Mouse (Mus musculus) G1E (cell line): Measurements from ENCODE around the gene Crhr2. TPM values are rescaled to one million over a fixed set of nuclear protein-coding genes. Genes with fewer than 3 reads are reported as not detected.

Source experiments
- ATAC-seq: 2 replicates; pipeline ENCODE4 v1.8.0; 2016; ENCODE audit warnings: mild to moderate bottlenecking; ENCODE audit not compliant: insufficient number of reproducible peaks, poor library complexity, low FRiP score, severe bottlenecking; ENCODE audit errors: extremely low read depth
- DNase-seq: peaks from one replicate; pipeline ENCODE4 v3.0.0; 2012; ENCODE audit warnings: low spot score
- H3K27me3 ChIP-seq: 2 replicates; pipeline ENCODE4 v1.6.1; 2012; ENCODE audit warnings: mild to moderate bottlenecking, low read length, inconsistent platforms; ENCODE audit not compliant: insufficient read depth
- H3K36me3 ChIP-seq: replicated peaks from 2 replicates; pipeline ENCODE3; 2012; ENCODE audit warnings: mild to moderate bottlenecking, inconsistent platforms
- H3K4me1 ChIP-seq: 2 replicates; pipeline ENCODE4 v1.6.1; 2012; ENCODE audit warnings: low read depth, low read length, inconsistent platforms, mixed read lengths; ENCODE audit not compliant: insufficient read depth
- H3K4me3 ChIP-seq: 2 replicates; pipeline ENCODE4 v1.5.1; 2012; ENCODE audit warnings: low read depth, mild to moderate bottlenecking, inconsistent platforms, low read length, moderate library complexity, mixed read lengths
- H3K9me3 ChIP-seq: replicated peaks from 2 replicates; pipeline ENCODE4 v1.6.1; 2012; ENCODE audit warnings: inconsistent platforms
- CTCF ChIP-seq: IDR thresholded peaks from 2 replicates; pipeline ENCODE4 v1.5.1; 2012; ENCODE audit warnings: low read depth, low read length, inconsistent platforms, mixed read lengths
- GATA1 ChIP-seq: IDR thresholded peaks from 2 replicates; pipeline ENCODE4 v1.6.1; 2012; ENCODE audit warnings: borderline replicate concordance, low read length, inconsistent platforms, mixed read lengths
- GATA2 ChIP-seq: IDR thresholded peaks from 2 replicates; pipeline ENCODE4 v1.6.1; 2012; ENCODE audit warnings: low read depth, low read length, inconsistent platforms, borderline replicate concordance
- POLR2AphosphoS5 ChIP-seq: IDR thresholded peaks from 2 replicates; pipeline ENCODE4 v1.6.1; 2012; ENCODE audit warnings: low read depth, low read length, inconsistent platforms; ENCODE audit not compliant: insufficient replicate concordance
- TAL1 ChIP-seq: conservative IDR thresholded peaks from 2 replicates; pipeline ENCODE4 v1.6.1; 2012; ENCODE audit warnings: low read depth, low read length, inconsistent platforms, mixed read lengths
- polyA plus RNA-seq: library from polyadenylated mRNA; stranded (reverse); fragments of >175 nt; gene quantifications from 2 replicates; pipeline ENCODE4 v1.2.3, GENCODE M21; 2012
- total RNA-seq, 2 experiments: library from RNA; stranded (forward) in 1 of 2; stranded (reverse) in 1 of 2; fragments of 200-1000 nt in 1 of 2; fragments of >200 nt in 1 of 2; fragmentation: Nextera tagmentation in 1 of 2; gene quantifications; 2 replicates each; pipeline ENCODE4 v1.2.3; 2014 to 2017

Gene Crhr2
- total RNA-seq (2014; fragmentation: Nextera tagmentation) (not detected in 2 replicates), total RNA-seq (2017) (0.12 and 0.22 TPM in 2 replicates), polyA plus RNA-seq (not detected in 2 replicates)

- Histone ChIP-seq H3K27me3 (peaks cover 8% of the 10 kb centered on the region; the same call in 1 of the 2 replicates), H3K4me1 (no peaks in the 10 kb centered on the region), H3K9me3 (no peaks in the 10 kb centered on the region), H3K4me3 (no peak within 1 kb of the TSS), H3K36me3 (no peaks in the 10 kb centered on the region)
- DNase-seq: no peak
- TF ChIP-seq GATA1 (no peak), CTCF (no peak), GATA2 (no peak), TAL1 (no peak), POLR2AphosphoS5 (no peak)
- ATAC-seq: no peak
Observed at GRCm38 (mm10) chr6:55132794-55133193, at the start of gene Crhr2. Crhr2 (minus strand) TSS chr6:55133016.

- H3K9me3 ChIP-seq: peaks cover 3% of the 10 kb centered on the region; the same call in 1 of the 2 replicates
- ATAC-seq (no peak), DNase-seq (no peak)
- no peaks in the 10 kb centered on the region for H3K36me3 ChIP-seq
- H3K27me3 ChIP-seq: 0 out of 2 replicates have a peak, but pooled peaks cover 2% of the 10 kb centered on the region
- H3K4me3 ChIP-seq: no peak overlapping the region
- no peak for TF ChIP-seq POLR2AphosphoS5
- no peak for TF ChIP-seq GATA2
- TF ChIP-seq TAL1: no peak
- no peak for TF ChIP-seq CTCF
- no peak for TF ChIP-seq GATA1
- no peaks in the 10 kb centered on the region for H3K4me1 ChIP-seq
Observed at GRCm38 (mm10) chr6:55179560-55179959, 46.7 kb upstream of the Crhr2 start.

- no peaks in the 10 kb centered on the region for H3K4me1 ChIP-seq
- no peaks in the 10 kb centered on the region for H3K36me3 ChIP-seq
- DNase-seq: no peak
- H3K4me3 ChIP-seq: no peak overlapping the region
- ATAC-seq: no peak
- TF ChIP-seq GATA2: no peak
- no peak for TF ChIP-seq POLR2AphosphoS5
- no peak for TF ChIP-seq TAL1
- no peak for TF ChIP-seq CTCF
- no peak for TF ChIP-seq GATA1
- 0 out of 2 replicates have a peak, but pooled peaks cover 2% of the 10 kb centered on the region for H3K27me3 ChIP-seq
- H3K9me3 ChIP-seq: no peaks in the 10 kb centered on the region
Observed at GRCm38 (mm10) chr6:55177060-55177732, 44.4 kb upstream of the Crhr2 start.

- Histone ChIP-seq H3K36me3 (no peaks in the 10 kb centered on the region), H3K4me3 (no peak overlapping the region), H3K9me3 (no peaks in the 10 kb centered on the region), H3K4me1 (no peaks in the 10 kb centered on the region), H3K27me3 (0 out of 2 replicates have a peak, but pooled peaks cover 2% of the 10 kb centered on the region)
- no peak for ATAC-seq
- TF ChIP-seq GATA1 (no peak), CTCF (no peak), TAL1 (no peak), GATA2 (no peak), POLR2AphosphoS5 (no peak)
- no peak for DNase-seq
Observed at GRCm38 (mm10) chr6:55175892-55176291, 43.1 kb upstream of the Crhr2 start.

GRCm38 (mm10) chr6:55175456-55175855, 42.6 kb upstream of the Crhr2 start:
- TF ChIP-seq CTCF (no peak), TAL1 (no peak), POLR2AphosphoS5 (no peak), GATA1 (no peak), GATA2 (no peak)
- Histone ChIP-seq H3K4me3 (no peak overlapping the region), H3K4me1 (no peaks in the 10 kb centered on the region), H3K27me3 (0 out of 2 replicates have a peak, but pooled peaks cover 2% of the 10 kb centered on the region), H3K36me3 (no peaks in the 10 kb centered on the region), H3K9me3 (no peaks in the 10 kb centered on the region)
- no peak for ATAC-seq
- DNase-seq: no peak

- 0 out of 2 replicates have a peak, but pooled peaks cover 2% of the 10 kb centered on the region for H3K27me3 ChIP-seq
- no peaks in the 10 kb centered on the region for H3K36me3 ChIP-seq
- DNase-seq (no peak), ATAC-seq (no peak)
- H3K4me1 ChIP-seq: no peaks in the 10 kb centered on the region
- no peaks in the 10 kb centered on the region for H3K9me3 ChIP-seq
- TF ChIP-seq TAL1 (no peak), GATA1 (no peak), GATA2 (no peak), CTCF (no peak), POLR2AphosphoS5 (no peak)
- H3K4me3 ChIP-seq: no peak within 1 kb of the TSS
Observed at GRCm38 (mm10) chr6:55174741-55175181, 41.9 kb upstream of the Crhr2 start, which contains the start of gene Inmt. Inmt (minus strand) TSS chr6:55175043.
